Comparison of ENCODE assay signal across 11 mouse cellular contexts in the genomic region with DNA sequence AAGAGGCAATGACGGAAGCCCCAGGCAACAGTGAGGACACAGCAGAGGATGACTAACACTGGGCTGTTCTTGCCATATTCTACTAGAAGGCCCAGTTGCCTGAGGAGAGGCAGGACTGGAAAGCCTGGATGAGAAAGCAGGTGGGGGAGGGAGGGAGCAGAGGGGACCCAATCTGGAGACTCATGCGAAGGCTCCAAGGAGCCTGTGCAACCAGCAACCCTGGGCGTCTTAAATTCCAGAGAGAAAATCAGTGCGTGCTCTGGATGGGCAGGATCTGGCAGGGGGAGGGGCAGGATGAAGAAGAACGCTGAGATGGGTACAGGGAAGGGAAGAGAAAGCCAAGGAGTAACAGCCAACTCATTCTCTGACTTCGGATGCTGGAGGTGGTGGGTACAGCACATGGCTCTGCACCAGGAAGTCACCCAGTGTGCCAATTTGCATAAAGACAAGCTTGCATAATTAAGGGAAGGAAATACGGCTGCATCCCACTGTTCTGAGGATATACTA. TPM values are rescaled to one million over a fixed set of nuclear protein-coding genes. Genes with fewer than 3 reads are reported as not detected.
A peak's percentile ranks its signal among the peaks of the same experiment; 100 is the strongest.
DNase-seq lines count a peak whose midpoint lies in the region; ATAC-seq and TF ChIP-seq lines count a peak whose summit lies in the region.
"Had no signal": no experiment of that assay in that cellular context is flagged by ENCODE, and none has a peak within 500 bp of the region (broad histone marks: within the 10 kb centered on the region; RNA-seq: fewer than 3 reads in every experiment).

No protein-coding gene starts in this region.

- H3K27ac ChIP-seq in midbrain, postnatal 0 days (ENCODE audit: low read depth, low read length), result no peak overlapping the region
- H3K27ac ChIP-seq in midbrain, embryonic 11.5 days (ENCODE audit: low read depth, low read length), result no peak overlapping the region
- H3K27ac ChIP-seq in forebrain, embryonic 16.5 days (ENCODE audit: low read length), result peak overlapping the region; percentile 20; the same call in 1 of the 2 replicates
- H3K27ac ChIP-seq in thymus, adult 2 months (ENCODE audit: control insufficient read depth, insufficient read depth, low read length), result no peak overlapping the region

- H3K4me3 ChIP-seq in midbrain, postnatal 0 days (ENCODE audit: low read depth, low read length), result no peak overlapping the region
- H3K4me3 ChIP-seq in midbrain, embryonic 11.5 days (ENCODE audit: low read depth, low read length), result no peak overlapping the region
- 0 out of 2 replicates have a peak overlapping the region, but pooled peaks have one; percentile 12 for H3K4me3 ChIP-seq in forebrain, embryonic 16.5 days (replicated peaks; ENCODE audit: low read length)
- H3K4me3 ChIP-seq in thymus, adult 2 months (ENCODE audit: control insufficient read depth, insufficient read depth, low read length), result no peak overlapping the region
- H3K4me3 ChIP-seq: erythroblast, embryonic 14.5 days; megakaryocyte, embryonic 14.5 days had no signal

- no peak overlapping the region for H3K9ac ChIP-seq in midbrain, postnatal 0 days (replicated peaks; ENCODE audit: low read length, poor library complexity, severe bottlenecking)
- H3K9ac ChIP-seq in midbrain, embryonic 11.5 days (ENCODE audit: low read length), result no peak overlapping the region
- no peak overlapping the region for H3K9ac ChIP-seq in forebrain, embryonic 16.5 days (replicated peaks; ENCODE audit: low read depth, low read length)

- TF ChIP-seq POLR2A in thymus, adult 2 months (IDR thresholded peaks at IDR 0.05; ENCODE audit: control insufficient read depth, extremely low read depth, insufficient read depth, low read length, poor library complexity), result no peak

- no peak for TF ChIP-seq CTCF in midbrain, postnatal 0 days (IDR thresholded peaks at IDR 0.05)
- TF ChIP-seq CTCF in thymus, adult 2 months (IDR thresholded peaks at IDR 0.05; ENCODE audit: borderline replicate concordance, control insufficient read depth, extremely low read depth, insufficient read depth, low read length, poor library complexity), result no peak

- no peak overlapping the region for H3K4me2 ChIP-seq in midbrain, postnatal 0 days (ENCODE audit: low read depth, low read length, poor library complexity, severe bottlenecking)
- no peak overlapping the region for H3K4me2 ChIP-seq in midbrain, embryonic 11.5 days
- H3K4me2 ChIP-seq in forebrain, embryonic 16.5 days (ENCODE audit: low read length), result peak overlapping the region; percentile 42

- H3K9me3 ChIP-seq in midbrain, postnatal 0 days (ENCODE audit: low read length), result no peaks in the 10 kb centered on the region
- H3K9me3 ChIP-seq in midbrain, embryonic 11.5 days (ENCODE audit: control insufficient read depth, low read length), result no peaks in the 10 kb centered on the region
- no peaks in the 10 kb centered on the region for H3K9me3 ChIP-seq in forebrain, embryonic 16.5 days (ENCODE audit: control insufficient read depth, low read length)
- H3K9me3 ChIP-seq: G1E had no signal

- peak; percentile 21 for DNase-seq in midbrain, postnatal 0 days (ENCODE audit: low spot score)
- no peak for DNase-seq in midbrain, embryonic 11.5 days (ENCODE audit: low spot score, missing footprints)
- DNase-seq in layer of hippocampus, postnatal 14 days (ENCODE audit: low spot score in 2 of 2), result peak; percentile 36 to 60
- peak; percentile 55 to 64 for DNase-seq in right cerebral cortex, postnatal 36 days (ENCODE audit: low spot score in 2 of 2)
- no peak for DNase-seq in urinary bladder, postnatal 14 days (ENCODE audit: low spot score)
- no peak for DNase-seq in thymus, adult 2 months
- DNase-seq in thymus, postnatal 4 days, result no peak

- no peak for ATAC-seq in midbrain, postnatal 0 days (ENCODE audit: low FRiP score)
- no peak for ATAC-seq in midbrain, embryonic 11.5 days (ENCODE audit: low FRiP score)
- peak; percentile 87 for ATAC-seq in forebrain, embryonic 16.5 days

- WGBS in midbrain, postnatal 0 days, result 52% methylated on average over 7 of the region's 7 CpGs
- WGBS in midbrain, embryonic 11.5 days, result 57% methylated on average over 7 of the region's 7 CpGs
- 31% methylated on average over 7 of the region's 7 CpGs for WGBS in forebrain, embryonic 16.5 days
- 88% methylated on average over 7 of the region's 7 CpGs for WGBS in thymus, adult 2 months

- H3K36me3 ChIP-seq in midbrain, postnatal 0 days (ENCODE audit: insufficient read depth, low read length), result no peaks in the 10 kb centered on the region
- H3K36me3 ChIP-seq in midbrain, embryonic 11.5 days (ENCODE audit: control insufficient read depth, insufficient read depth, low read length), result no peaks in the 10 kb centered on the region; the same call in 1 of the 2 replicates
- H3K36me3 ChIP-seq in forebrain, embryonic 16.5 days (ENCODE audit: control insufficient read depth, insufficient read depth), result no peaks in the 10 kb centered on the region
- H3K36me3 ChIP-seq in thymus, adult 2 months (ENCODE audit: control insufficient read depth, insufficient read depth, low read length), result no peaks in the 10 kb centered on the region
- H3K36me3 ChIP-seq: G1E had no signal

- no peaks in the 10 kb centered on the region for H3K4me1 ChIP-seq in midbrain, postnatal 0 days (ENCODE audit: insufficient read depth, low read length)
- H3K4me1 ChIP-seq in midbrain, embryonic 11.5 days (ENCODE audit: control insufficient read depth, insufficient read depth, low read length), result peaks cover 10% of the 10 kb centered on the region; the same call in 1 of the 2 replicates
- H3K4me1 ChIP-seq in forebrain, embryonic 16.5 days (replicated peaks; ENCODE audit: control insufficient read depth, insufficient read depth, low read length), result peaks cover 10% of the 10 kb centered on the region
- no peaks in the 10 kb centered on the region for H3K4me1 ChIP-seq in thymus, adult 2 months (replicated peaks; ENCODE audit: control insufficient read depth, insufficient read depth, low read length)

- no peaks in the 10 kb centered on the region for H3K27me3 ChIP-seq in midbrain, postnatal 0 days (ENCODE audit: insufficient read depth, low read length)
- H3K27me3 ChIP-seq in midbrain, embryonic 11.5 days (ENCODE audit: control insufficient read depth, insufficient read depth, low read length), result no peaks in the 10 kb centered on the region
- no peaks in the 10 kb centered on the region for H3K27me3 ChIP-seq in forebrain, embryonic 16.5 days (replicated peaks; ENCODE audit: control insufficient read depth, insufficient read depth, low read length)
- no peaks in the 10 kb centered on the region for H3K27me3 ChIP-seq in thymus, adult 2 months (ENCODE audit: control insufficient read depth, insufficient read depth, low read length)
- H3K27me3 ChIP-seq: megakaryocyte, embryonic 14.5 days had no signal

RNA-seq across cellular contexts. Expression of a gene that starts 42.2 kb away (rescaled TPM):
- 5.4 and 5.6 TPM in 2 replicates for total RNA-seq in midbrain, postnatal 0 days (2014; rRNA removed)
- 1.8 and 2.0 TPM in 2 replicates for polyA plus RNA-seq in midbrain, postnatal 0 days (2015; fragmentation: Nextera tagmentation; extraction: Ambion mirVana)
- 18.5 and 19.9 TPM in 2 replicates for polyA plus RNA-seq in midbrain, embryonic 11.5 days (2014; fragmentation: Nextera tagmentation; extraction: Ambion mirVana)
- polyA plus RNA-seq in forebrain, embryonic 16.5 days (2015; fragmentation: Nextera tagmentation; extraction: Ambion mirVana), result 4.0 and 5.0 TPM in 2 replicates
- total RNA-seq in layer of hippocampus, postnatal 14 days (2021), result 10 to 100 TPM; 49.9 to 54.2 TPM
- 4.4 and 5.4 TPM in 2 replicates for polyA plus RNA-seq in thymus, adult 2 months (2012; rRNA removed)

Comparison
In these comparisons a context has a peak if more than half of its experiments do, and no peak if none do; other contexts are left out.
1. DNase-seq: peak in midbrain, postnatal 0 days (single experiment), layer of hippocampus, postnatal 14 days (2 of 2) and right cerebral cortex, postnatal 36 days (2 of 2); none in midbrain, embryonic 11.5 days (single experiment), urinary bladder, postnatal 14 days (single experiment), thymus, adult 2 months (single experiment) and thymus, postnatal 4 days (single experiment).